Mouse (Mus musculus) frontal cortex, postnatal 10 days (tissue): Measurements from ENCODE around the gene Traip.
A peak's percentile ranks its signal among the peaks of the same experiment; 100 is the strongest.

Source experiments
- DNase-seq, 2 experiments: peaks; one replicate each; pipeline ENCODE4 v3.0.0; 2022; ENCODE audit warnings: low spot score in 2 of 2, mixed read lengths in 1 of 2

Gene Traip

DNA sequence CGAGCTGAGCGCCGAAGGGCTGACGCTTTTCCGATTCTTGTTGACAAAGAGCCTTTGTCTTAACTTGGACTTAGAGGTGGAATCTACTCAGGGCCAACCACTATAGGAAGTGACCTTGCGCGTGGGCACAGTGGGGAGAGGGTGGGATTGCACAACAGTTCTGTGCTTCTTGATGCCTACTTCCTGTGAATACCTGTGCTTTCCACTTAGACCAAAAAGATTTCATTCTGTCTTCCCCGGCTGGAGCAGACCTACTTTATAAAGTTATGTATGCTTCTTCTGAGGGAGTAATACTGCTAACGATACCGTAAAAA is at the start of gene Traip:
Gene Traip (plus strand): TSS at position 215 of the 314 bp plus-strand sequence.
- DNase-seq: no peak

DNA sequence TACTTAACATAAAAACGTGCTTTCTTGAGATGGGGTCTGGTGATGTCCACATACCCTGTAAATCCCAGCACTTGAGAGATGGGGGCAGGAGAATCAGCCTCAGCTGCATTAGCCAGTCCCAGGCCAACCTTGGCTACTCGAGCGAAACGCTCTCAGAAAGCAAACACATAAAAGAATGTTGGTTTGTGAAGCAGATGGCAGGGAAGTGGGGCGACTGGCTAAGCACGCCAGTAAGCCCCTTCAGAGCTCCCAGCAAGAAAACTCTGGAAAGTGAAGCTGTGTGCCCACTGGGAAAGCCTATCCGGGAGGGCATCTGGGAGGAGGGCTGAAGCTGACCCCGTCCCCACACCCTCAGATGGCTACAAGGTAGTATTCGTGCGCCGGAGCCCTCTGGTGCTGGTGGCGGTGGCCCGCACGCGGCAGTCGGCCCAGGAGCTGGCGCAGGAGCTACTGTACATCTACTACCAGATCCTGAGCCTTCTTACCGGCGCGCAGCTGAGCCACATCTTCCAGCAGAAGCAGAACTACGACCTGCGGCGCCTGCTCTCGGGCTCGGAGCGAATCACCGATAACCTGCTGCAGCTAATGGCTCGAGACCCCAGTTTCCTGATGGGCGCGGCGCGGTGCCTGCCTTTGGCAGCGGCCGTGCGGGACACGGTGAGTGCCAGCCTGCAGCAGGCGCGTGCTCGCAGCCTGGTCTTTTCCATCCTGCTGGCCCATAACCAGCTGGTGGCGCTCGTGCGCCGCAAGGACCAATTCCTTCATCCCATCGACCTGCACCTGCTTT is 48.9 kb upstream of the Traip start:
- DNase-seq: peak; percentile 70 to 80

DNA sequence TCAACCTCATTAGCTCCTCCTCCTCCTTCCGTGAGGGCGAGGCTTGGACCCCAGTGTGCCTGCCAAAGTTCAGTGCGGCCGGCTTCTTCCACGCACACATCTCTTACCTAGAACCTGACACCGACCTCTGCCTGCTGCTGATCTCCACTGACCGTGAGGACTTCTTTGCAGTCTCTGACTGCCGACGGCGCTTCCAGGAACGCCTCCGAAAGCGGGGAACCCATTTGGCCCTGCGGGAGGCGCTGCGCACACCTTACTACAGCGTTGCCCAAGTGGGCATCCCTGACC is 48.4 kb upstream of the Traip start:
- DNase-seq: no peak

DNA sequence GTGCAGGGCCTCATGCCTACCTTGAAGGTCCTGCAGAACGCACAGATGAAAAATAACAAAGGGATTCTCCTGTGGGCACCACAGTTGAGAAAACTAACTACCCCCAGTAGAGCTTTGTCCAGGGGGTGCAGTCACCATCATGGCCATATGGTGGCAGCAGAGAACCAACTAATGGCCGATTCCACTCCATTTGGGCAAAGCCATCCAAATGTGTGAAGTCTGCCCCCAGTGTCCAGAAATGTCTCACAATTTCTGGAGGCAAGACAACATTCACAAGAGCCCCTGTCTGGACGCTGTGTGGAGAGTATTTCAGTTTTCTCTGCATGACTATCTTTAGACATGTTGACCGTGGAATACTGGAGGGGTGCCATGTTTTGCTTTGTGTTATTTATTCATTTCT is 45.2 kb upstream of the Traip start:
- DNase-seq: peak; percentile 64 to 85

DNA sequence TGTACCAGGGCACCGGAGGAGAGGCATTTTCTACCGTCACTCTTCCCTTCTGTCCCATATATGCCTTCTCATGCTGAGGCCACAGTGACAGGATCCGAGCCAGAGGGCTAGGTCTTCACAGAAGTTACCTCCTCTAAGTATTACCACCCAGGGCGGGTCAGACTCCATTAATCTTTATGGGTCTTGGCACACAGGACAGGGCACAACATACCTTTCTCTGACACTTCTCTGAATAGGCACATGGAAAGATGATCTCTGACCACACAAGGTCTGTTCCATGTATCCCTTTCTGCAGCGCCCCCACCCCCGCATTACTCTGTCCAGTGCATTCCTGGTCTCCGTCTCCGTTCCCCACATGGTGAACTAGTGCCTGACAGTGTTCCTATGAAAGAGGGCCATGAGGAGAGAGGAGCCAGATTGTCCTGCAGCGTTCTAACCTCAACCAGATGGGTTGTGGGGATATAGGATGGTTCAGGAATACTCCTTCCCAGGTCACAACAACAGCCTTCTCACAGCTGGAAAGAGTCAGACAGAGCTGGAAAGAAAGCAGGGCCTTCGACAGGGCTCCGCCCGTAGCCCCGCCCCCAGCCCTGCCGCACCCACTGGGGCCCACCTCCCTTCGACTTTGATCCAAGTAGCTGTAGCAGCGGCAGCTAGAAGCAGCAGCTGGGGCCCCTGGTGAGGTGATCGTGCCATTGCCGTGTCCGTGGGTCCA is 43.5 kb upstream of the Traip start, which contains the start of gene Mst1r:
Gene Mst1r (plus strand): TSS at position 622 of the 715 bp plus-strand sequence.
- no peak for DNase-seq

DNA sequence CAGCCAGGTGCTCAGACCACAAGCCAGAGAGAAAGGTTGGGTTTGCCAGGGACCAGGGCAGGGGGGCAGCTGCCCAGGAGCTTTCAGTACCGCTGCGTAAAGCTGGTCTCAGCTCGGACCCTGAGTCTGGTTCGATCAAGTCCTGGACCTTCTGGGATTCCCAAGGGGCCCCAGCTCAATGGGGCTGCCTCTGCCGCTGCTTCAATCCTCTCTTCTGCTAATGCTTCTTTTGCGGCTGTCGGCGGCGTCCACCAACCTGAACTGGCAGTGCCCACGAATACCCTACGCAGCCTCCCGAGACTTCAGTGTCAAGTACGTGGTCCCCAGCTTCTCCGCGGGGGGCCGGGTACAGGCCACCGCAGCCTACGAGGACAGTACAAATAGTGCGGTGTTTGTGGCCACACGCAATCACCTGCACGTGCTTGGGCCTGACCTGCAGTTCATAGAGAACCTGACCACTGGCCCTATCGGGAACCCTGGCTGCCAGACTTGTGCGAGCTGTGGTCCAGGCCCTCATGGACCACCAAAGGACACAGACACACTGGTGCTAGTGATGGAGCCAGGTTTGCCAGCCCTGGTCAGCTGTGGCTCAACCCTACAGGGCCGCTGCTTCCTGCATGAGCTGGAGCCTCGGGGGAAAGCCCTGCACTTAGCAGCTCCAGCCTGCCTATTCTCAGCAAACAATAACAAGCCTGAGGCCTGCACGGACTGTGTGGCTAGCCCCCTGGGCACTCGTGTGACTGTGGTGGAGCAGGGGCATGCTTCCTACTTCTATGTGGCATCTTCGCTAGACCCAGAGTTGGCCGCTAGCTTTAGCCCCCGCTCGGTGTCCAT is 42.8 kb upstream of the Traip start:
- no peak for DNase-seq

DNA sequence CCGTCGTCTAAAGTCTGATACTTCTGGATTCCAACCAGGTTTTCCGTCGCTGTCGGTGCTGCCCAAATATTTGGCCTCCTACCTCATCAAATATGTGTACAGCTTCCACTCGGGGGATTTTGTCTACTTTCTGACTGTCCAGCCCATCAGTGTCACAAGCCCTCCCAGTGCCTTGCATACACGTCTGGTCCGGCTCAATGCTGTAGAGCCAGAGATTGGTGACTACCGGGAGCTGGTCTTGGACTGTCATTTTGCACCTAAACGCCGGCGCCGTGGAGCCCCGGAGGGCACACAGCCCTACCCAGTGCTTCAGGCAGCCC is 42.2 kb upstream of the Traip start:
- no peak for DNase-seq

DNA sequence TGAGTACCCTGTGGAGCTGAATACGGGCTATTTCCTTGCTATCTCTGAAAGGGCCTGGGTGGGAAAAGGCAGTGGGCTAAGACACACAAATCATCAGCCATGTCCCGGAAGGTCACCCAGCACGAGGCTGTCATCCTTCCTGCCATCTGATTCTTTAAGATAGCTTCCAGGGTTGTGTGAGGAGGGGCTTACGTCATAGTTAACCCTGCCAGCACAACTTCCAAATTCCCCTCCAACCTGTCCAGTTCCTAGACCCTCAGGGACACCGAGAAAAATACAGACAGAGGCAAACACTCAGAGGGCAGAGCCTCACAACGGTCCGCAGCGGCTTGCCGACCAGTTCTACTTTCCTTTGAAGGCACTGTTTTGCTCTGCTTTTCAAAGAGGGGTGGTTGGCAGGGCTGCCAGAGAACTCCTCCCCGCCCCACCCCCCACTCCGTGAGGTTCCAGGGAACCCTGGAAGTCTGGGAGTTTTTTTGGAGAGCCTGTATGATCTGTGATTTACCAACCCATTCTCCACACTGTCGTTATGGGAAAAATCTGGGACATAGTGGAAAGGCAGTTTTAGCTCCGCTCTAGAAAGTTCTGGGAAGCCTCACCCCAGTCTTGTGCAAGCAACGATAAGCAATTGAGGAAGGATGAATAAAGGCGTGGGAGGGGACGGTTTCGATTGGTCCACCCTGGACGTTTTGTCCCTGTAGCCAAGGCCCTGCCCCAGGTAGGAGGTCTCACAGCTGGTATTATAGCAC is 41.4 kb upstream of the Traip start:
- DNase-seq: no peak

DNA sequence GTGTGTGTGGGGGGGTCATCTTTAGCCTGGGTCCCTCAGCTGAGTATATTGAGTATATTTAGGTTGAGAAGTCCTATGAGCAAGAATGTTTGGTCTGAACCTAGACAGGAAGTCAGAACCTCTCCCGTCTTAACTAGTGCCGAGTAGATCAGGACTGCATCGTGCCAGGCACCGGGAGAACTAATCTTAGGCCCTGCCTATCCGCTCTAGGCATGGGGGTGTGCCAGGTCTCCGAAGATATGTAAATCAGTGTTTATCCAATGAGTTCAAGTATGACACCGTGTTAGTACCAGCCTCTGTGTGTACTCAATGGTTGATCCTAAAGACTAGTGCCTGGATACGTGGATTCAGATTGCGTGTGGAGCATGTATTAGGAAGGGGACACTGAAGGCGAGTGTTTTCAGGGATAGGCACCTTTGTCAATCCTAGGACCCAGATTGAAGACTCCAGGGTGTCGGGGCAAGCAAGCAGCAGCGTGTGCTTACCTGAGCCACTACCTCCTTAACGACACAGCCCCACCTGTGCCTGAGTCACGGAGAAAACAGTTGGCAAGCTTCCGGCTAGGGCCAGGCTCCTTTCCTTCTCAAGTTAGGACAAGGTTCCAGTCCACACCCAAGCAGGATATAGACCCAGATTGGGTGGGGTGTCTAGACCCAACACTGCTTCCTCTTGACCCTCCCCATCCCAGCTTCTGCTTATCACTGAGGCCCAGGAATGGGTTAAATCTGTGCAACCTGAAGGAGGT is 39.7 kb upstream of the Traip start:
- no peak for DNase-seq

DNA sequence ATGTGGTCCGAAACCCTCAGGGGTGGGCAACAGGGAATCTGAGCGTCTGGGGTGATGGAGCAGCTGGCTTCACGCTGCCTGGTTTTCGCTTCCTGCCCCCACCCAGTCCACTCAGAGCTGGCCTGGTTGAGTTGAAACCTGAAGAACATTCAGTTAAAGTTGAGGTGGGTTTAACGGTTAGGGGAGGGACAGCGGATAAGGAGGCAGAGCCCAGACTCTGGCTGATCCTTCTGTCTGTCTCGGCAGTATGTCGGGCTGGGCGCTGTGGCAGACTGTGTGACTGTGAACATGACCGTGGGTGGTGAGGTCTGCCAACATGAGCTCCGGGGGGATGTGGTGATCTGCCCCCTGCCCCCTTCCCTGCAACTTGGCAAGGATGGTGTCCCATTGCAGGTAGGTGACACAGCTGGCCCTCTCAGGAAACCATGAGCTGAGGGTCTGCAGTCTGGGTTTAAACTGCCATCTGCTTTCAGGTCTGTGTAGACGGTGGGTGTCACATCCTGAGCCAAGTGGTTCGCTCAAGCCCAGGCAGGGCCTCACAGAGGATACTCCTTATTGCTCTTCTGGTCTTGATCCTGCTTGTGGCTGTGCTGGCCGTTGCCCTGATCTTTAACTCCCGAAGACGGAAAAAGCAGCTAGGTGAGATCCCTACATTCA is 35.0 kb upstream of the Traip start:
- no peak for DNase-seq

DNA sequence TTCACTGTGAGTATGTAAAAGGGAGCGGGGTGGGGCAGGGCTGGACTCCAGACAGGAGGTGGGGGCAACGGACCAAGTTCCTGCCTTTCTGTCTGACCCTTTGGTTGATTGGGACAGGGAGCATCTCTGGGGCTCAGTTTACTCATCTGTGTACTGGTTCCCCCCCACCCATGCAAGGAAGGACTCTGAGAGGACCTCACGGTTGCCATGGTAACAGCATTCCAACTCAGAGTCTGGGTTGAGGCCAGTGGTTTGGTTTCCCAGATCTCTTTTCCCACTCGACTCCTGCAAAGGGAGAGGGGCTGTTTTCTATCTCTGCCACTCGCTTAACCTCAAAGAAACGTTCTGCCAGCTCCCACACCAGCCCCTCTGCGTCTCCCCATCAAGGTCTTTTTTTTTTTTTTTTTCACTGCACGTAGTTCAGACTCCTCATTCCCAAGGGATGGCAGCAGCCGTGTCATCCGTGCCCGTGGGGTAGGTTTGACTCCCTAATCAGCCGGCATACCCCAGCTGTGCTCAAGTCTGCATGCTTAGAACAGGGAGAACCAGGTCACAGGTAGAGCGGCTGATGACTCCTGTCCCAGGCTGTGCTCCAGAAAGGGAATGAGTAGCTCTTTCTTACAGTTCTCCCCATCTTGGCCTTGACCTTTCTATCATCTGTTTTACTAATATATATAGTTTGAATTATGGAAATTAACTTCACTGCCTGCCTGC is 31.9 kb upstream of the Traip start:
- no peak for DNase-seq

DNA sequence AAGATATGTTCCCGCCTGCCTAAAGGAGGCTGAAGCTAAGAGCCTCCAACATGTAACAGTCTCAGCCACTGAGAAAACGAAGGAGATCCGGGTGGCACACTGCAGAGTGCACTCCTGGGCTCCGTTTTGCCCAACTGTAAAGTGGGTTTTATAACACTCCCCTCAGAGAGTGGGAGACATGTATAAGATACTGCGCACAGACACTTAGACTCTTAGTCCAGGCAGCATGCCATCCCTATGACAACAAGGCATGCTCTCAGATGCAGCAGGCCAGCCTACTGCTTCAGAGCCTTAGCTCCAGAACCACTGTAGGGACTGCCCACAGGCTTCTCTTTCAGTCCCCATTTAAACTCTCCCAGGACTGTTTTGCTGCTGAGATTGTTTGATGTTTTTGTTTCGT is 31.1 kb upstream of the Traip start:
- no peak for DNase-seq

DNA sequence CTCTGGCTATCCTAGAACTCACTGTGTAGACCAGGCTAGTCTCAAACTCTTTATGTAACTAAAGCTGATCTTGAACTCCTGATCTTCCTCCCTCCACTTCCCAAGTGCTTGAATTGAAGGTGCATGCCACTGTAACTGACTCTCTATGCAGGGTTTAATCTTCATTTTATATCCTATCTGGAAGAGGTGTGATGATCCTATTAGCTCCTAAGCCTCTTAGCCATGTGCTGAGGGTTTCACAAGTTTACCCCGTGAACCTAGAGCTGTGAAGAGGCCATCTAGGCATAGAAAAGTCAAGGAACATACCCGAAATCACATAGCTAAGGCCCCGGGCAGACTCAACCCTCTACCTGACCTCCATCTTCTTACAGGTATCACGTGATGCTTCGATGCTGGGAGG is 30.5 kb upstream of the Traip start:
- no peak for DNase-seq

DNA sequence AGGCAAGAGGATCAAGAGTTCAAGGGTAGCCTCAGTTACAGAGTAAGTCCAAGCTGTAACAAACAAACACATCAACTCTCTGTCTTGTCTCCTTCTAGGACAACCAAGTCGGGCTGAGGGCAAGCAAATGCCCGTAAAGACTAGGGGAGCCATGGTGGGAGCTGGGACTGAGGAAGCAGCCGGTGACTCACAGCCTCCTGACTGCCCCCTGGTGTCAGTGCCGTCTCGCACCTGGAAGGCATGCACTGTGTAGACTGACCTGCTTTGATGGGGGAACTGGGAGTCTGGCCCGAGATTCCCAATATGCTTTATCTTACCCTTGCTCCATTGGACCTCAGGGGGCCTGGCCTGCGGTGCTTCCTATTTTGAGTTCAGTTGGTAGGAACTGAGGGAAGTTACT is 26.9 kb upstream of the Traip start:
- no peak for DNase-seq

DNA sequence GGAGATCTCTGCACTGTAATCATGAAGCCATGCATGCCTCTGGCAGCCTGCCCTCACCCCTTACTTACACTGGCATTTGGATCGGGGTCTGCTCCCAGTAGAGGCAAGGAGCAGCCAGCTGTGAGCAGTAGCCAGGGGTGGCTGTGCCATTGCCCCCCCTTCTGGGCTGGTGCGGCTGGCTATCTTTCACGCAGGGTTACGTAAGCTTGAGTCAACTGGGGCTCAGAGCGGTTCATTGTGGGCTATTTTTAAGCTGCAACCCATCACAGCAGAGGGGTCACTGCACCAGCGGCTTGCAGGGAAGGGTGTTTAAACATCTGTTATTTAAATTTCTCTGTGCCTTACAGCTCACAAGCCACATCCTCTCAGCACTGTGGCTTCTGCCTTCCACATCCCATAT is 26.0 kb upstream of the Traip start:
- no peak for DNase-seq

DNA sequence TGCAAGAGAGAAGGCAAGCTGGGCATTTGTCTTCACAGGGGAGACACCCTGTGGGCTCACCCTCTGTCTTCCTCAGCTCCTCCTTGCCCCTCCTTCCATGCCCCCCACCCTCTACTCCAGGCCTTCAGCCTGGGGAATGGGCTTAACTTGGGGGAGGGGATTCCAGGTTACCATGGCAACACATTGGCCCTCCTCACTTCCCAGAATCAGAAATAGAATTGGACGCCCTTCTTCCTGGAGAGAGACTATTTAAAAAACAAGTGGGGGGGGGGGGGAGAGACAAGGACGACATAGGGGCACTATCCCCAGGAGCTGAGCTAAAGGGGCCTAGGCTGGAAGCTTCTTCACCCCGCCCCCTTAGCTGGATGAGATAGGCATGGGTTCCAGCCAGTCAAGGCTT is 24.7 kb upstream of the Traip start:
- DNase-seq: no peak

DNA sequence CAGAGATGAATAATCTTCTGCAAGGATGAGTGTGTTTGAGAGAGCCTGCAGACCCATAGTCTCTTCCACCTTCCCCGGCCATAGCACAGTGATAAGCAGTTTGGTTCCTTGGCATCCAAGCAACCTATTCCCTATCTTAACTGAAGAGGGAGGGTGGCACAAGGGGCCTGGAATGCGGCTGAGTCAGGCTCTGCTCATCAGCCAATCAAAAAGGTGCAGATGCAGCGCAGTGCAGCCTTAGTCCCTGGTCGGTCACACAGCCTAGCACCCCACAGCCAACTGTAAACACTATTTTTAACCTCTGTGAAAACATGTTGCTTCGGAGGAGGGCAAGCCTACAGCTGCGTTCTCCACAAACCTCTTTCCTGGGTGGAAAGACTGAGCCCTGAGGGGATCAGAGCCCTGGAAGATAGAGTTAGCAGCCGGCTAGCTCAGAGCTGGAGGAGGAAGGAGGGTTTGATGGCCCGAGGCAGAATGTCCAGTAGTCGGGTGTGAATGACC is 23.0 kb upstream of the Traip start:
- no peak for DNase-seq

DNA sequence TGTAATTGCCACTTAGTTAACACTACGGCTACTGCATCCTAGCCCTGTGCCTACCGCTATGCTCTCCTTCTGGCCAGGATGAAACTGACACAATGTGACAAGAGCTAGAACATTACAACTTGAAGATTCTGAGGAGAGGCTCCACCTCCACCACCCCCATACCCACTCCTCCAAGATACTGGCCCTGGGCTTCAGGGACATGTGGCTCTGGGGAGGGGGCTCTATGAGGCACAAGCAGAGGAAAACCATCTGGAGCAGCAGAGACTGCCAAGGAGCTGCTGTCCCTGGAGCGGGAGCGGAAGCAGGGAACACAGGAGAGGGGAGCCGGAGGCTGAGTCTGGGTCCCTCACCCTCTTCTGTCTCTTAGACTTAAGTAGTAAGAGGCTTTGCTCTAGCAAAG is 22.2 kb upstream of the Traip start:
- DNase-seq: peak; percentile 40 to 71

DNA sequence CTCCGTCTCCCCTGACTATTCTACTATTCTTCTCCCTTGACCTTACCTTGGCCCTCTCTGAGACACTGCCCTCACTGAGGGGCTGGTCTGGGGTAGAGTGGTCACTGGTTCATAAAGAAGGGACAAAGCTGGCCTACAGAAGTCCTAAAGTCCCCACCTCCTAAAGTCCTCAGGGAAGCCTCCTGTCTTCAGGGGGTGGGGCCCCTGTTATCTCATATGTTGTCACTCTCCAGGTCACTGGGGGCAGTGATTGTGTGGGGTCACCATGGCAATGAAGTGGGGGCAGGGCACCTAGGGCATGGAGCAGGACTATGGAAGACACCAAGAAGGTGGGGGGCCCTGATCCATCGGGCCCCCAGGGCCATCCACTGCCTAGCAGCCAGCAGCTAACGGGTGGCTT is 21.8 kb upstream of the Traip start, which contains the start of gene Actl11:
Gene Actl11 (plus strand): TSS at position 301 of the 400 bp plus-strand sequence.
- DNase-seq: no peak

DNA sequence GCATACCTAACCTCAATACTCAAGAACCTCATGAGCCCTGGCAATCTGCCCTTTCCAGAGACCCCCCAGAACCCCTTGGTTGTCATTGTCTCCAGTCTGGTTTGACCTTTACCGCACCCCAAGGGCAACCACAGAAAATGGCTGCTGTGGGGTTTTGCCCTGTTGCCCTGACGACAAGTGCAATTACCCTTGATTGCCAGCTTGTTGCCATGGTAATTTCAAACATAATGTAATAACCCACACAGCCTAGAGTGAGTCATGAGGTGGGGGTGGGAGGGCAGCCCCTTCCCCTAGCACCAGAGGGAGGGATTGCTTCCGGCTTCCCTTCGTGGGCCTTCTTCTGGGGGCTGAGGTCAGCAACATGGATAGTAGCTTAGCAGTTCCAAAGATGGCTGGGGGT is 17.7 kb upstream of the Traip start:
- no peak for DNase-seq
